Mouse (Mus musculus) thymus, adult 2 months (tissue): ENCODE measurements at regions not wholly inside any gene's neighbourhood (a gene's known extent, or its start where the extent isn't known, plus 50 kb on each side); places are given as distances from the start of the nearest gene placed in this dataset.

Experiments used
- CTCF ChIP-seq: fragments of 200-500 bp; IDR thresholded peaks from 2 replicates; pipeline ENCODE4 v1.5.1; 2012; ENCODE audit warnings: mild to moderate bottlenecking, control low read depth, low read length, moderate library complexity, borderline replicate concordance; ENCODE audit not compliant: control insufficient read depth, poor library complexity, insufficient read depth; ENCODE audit errors: extremely low read depth
- POLR2A ChIP-seq: fragments of 200-500 bp; IDR thresholded peaks from 2 replicates; pipeline ENCODE4 v1.6.1; 2012; ENCODE audit warnings: mild to moderate bottlenecking, low read length, control low read depth, moderate library complexity; ENCODE audit not compliant: control insufficient read depth, poor library complexity, insufficient read depth; ENCODE audit errors: extremely low read depth

GRCm38 (mm10) chr10:96370547-96371320 lies 234.3 kb downstream of the Gm5426 start:
- TF ChIP-seq POLR2A (no peak), CTCF (0 out of 2 replicates have a peak, but pooled peaks have one; percentile 32)
